Mouse (Mus musculus) liver, embryonic 11.5 days (tissue): ENCODE data around the gene Fyn. TPM values are rescaled to one million over a fixed set of nuclear protein-coding genes. Genes with fewer than 3 reads are reported as not detected.

ENCODE experiments used
- ATAC-seq: fragments of 200-750 bp; cut with Nextera tagmentation; replicated peaks from 2 replicates; pipeline ENCODE4 v1.8.0; 2017; ENCODE audit warnings: moderate number of reproducible peaks, mild to moderate bottlenecking, moderate TSS enrichment, moderate library complexity; ENCODE audit not compliant: low FRiP score
- DNase-seq: peaks from one replicate; pipeline ENCODE4 v3.0.0-alpha.2; 2017; ENCODE audit warnings: low spot score
- H3K27ac ChIP-seq: fragments of 300-500 bp; sonication (generic); 2 replicates; pipeline ENCODE4 v1.5.1; 2014; ENCODE audit warnings: mild to moderate bottlenecking, low read depth, low read length, control low read depth
- H3K27me3 ChIP-seq: fragments of 300-500 bp; sonication (generic); replicated peaks from 2 replicates; pipeline ENCODE4 v1.6.1; 2014; ENCODE audit warnings: low read length, mixed read lengths; ENCODE audit not compliant: control insufficient read depth, insufficient read depth
- H3K36me3 ChIP-seq: fragments of 300-500 bp; sonication (generic); 2 replicates; pipeline ENCODE4 v1.6.1; 2014; ENCODE audit warnings: mild to moderate bottlenecking, low read length, moderate library complexity, mixed read lengths; ENCODE audit not compliant: control insufficient read depth, insufficient read depth
- H3K4me1 ChIP-seq: fragments of 300-500 bp; sonication (generic); replicated peaks from 2 replicates; pipeline ENCODE4 v1.6.1; 2014; ENCODE audit warnings: low read length, mixed read lengths; ENCODE audit not compliant: control insufficient read depth, insufficient read depth
- H3K4me2 ChIP-seq: fragments of 300-500 bp; sonication (generic); 2 replicates; pipeline ENCODE4 v1.6.1; 2014; ENCODE audit warnings: mild to moderate bottlenecking, control low read depth, moderate library complexity
- H3K4me3 ChIP-seq: fragments of 300-500 bp; sonication (generic); 2 replicates; pipeline ENCODE4 v1.5.1; 2014; ENCODE audit warnings: low read depth, low read length, control low read depth
- H3K9ac ChIP-seq: fragments of 300-500 bp; sonication (generic); 2 replicates; pipeline ENCODE4 v1.6.1; 2014; ENCODE audit warnings: low read depth, low read length, control low read depth
- H3K9me3 ChIP-seq: fragments of 300-500 bp; sonication (generic); 2 replicates; pipeline ENCODE4 v1.6.1; 2016; ENCODE audit warnings: low read length, inconsistent platforms, mixed read lengths; ENCODE audit not compliant: control insufficient read depth
- WGBS: fragments of 180-500 bp; shearing (Covaris S2); extraction: QIAGEN DNeasy Blood & Tissue Kit; methylation state at CpG from one replicate; pipeline ENCODE4 v1.1.7; 2014; 5-methylcytosine and 5-hydroxymethylcytosine counted together
- polyA plus RNA-seq: library from polyadenylated mRNA; unstranded; fragments of >200 nt; fragmentation: Nextera tagmentation; extraction: Ambion mirVana; gene quantifications from 2 replicates; pipeline ENCODE4 v1.2.1, GENCODE M21; 2014

Fyn gene
- polyA plus RNA-seq, 1 experiment from 2014 or later, result 19.3 TPM

- H3K4me3 ChIP-seq, result no peak overlapping the region
- WGBS, result 80% methylated on average over 5 of the region's 5 CpGs
Observed at GRCm38 (mm10) chr10:39543258-39543770, 174.7 kb downstream of the Fyn start.

GRCm38 (mm10) chr10:39547369-39548074 lies 178.9 kb downstream of the Fyn start:
- no peaks in the 10 kb centered on the region for H3K27me3 ChIP-seq
- ATAC-seq (no peak), DNase-seq (no peak)
- H3K9me3 ChIP-seq, result no peaks in the 10 kb centered on the region
- H3K4me1 ChIP-seq, result 0 out of 2 replicates have a peak, but pooled peaks cover 3% of the 10 kb centered on the region
- no peak overlapping the region for H3K4me3 ChIP-seq
- 69% methylated on average over 3 of the region's 3 CpGs for WGBS
- H3K36me3 ChIP-seq, result peaks cover 2% of the 10 kb centered on the region; the same call in 1 of the 2 replicates
- H3K27ac ChIP-seq, result no peak overlapping the region
- no peak overlapping the region for H3K9ac ChIP-seq
- H3K4me2 ChIP-seq, result no peak overlapping the region

More at GRCm38 (mm10) chr10:39543258-39543770, 174.7 kb downstream of the Fyn start:
- H3K27ac ChIP-seq, result no peak overlapping the region
- H3K36me3 ChIP-seq, result no peaks in the 10 kb centered on the region
- H3K9ac ChIP-seq, result no peak overlapping the region
- no peak overlapping the region for H3K4me2 ChIP-seq
- H3K9me3 ChIP-seq, result no peaks in the 10 kb centered on the region
- DNase-seq (no peak), ATAC-seq (no peak)
- H3K27me3 ChIP-seq, result no peaks in the 10 kb centered on the region
- H3K4me1 ChIP-seq, result peaks cover 6% of the 10 kb centered on the region; the same call in 1 of the 2 replicates

- Histone ChIP-seq H3K27ac (no peak overlapping the region), H3K9me3 (no peaks in the 10 kb centered on the region), H3K4me1 (peaks cover 17% of the 10 kb centered on the region), H3K36me3 (peaks cover 2% of the 10 kb centered on the region; the same call in 1 of the 2 replicates), H3K4me2 (no peak overlapping the region), H3K9ac (no peak overlapping the region), H3K27me3 (no peaks in the 10 kb centered on the region), H3K4me3 (no peak overlapping the region)
- DNase-seq (no peak), ATAC-seq (no peak)
- WGBS, result 84% methylated on average over 2 of the region's 2 CpGs
Observed at GRCm38 (mm10) chr10:39550791-39551190, 182.1 kb downstream of the Fyn start.

DNA sequence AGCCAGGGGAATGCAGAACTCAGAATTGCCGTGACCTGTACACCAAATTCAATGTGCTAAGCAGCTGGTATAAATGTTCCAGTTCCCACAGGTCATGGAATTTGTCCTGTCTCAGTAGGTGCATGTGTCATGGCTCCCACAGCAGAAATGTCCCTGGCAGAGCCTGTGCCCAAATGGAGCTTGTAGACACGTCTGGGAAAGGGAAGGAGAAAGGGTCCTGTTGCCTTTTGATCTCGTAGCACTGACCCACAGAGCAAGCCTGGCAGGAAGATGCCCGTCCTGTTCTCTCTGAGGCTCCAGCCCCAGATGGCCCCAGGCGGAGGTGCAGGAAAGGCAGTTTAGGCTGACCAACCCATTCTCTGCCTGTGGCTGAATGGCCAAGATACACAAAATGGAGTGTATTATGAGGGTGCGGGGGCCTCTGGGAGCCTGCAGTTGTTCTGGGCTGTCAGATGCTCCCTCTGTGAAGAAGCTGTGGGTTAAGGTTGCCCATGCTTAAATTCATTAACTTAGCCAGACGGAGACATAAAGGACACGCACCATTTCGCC lies 183.1 kb downstream of the Fyn start:
- no peak overlapping the region for H3K9ac ChIP-seq
- H3K27ac ChIP-seq, result peak overlapping the region; percentile 35
- 84% methylated on average over 9 of the region's 9 CpGs for whole genome bisulfite sequencing
- H3K4me2 ChIP-seq, result no peak overlapping the region
- no peak for ATAC-seq
- H3K9me3 ChIP-seq, result no peaks in the 10 kb centered on the region
- no peak for DNase-seq
- peaks cover 2% of the 10 kb centered on the region; the same call in 1 of the 2 replicates for H3K36me3 ChIP-seq
- H3K27me3 ChIP-seq, result no peaks in the 10 kb centered on the region
- peaks cover 19% of the 10 kb centered on the region for H3K4me1 ChIP-seq
- no peak overlapping the region for H3K4me3 ChIP-seq

- Histone ChIP-seq H3K9me3 (no peaks in the 10 kb centered on the region), H3K36me3 (peaks cover 2% of the 10 kb centered on the region; the same call in 1 of the 2 replicates), H3K9ac (no peak overlapping the region), H3K27me3 (no peaks in the 10 kb centered on the region), H3K4me3 (no peak overlapping the region), H3K4me1 (peaks cover 19% of the 10 kb centered on the region), H3K27ac (no peak overlapping the region; the same call in 1 of the 2 replicates), H3K4me2 (no peak overlapping the region)
- ATAC-seq (no peak), DNase-seq (no peak)
- WGBS, result 70% methylated on average over 6 of the region's 6 CpGs
Observed at GRCm38 (mm10) chr10:39552351-39552814, 183.7 kb downstream of the Fyn start.

DNA sequence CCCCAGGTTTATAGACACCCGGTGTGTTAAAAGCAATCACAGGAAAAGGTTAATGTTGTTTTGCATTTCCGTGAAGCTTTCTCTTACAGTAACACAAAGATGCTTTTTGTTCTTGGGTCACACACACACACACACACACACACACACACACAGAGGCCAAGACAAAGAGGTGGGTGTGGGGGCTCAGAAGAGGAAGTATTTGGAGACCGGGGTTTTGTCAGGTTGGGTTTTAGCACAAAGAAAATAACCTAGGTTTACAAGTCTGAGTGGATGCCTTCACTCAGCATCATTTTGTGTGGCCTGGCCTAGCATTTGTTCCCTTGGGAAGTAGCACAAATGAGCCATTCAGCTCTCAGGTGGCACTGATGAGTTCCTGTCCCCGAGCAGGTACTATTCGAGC lies 184.2 kb downstream of the Fyn start:
- Histone ChIP-seq H3K4me3 (no peak overlapping the region), H3K27ac (no peak overlapping the region), H3K36me3 (peaks cover 2% of the 10 kb centered on the region; the same call in 1 of the 2 replicates), H3K9me3 (no peaks in the 10 kb centered on the region), H3K4me1 (peaks cover 25% of the 10 kb centered on the region), H3K27me3 (no peaks in the 10 kb centered on the region), H3K9ac (no peak overlapping the region), H3K4me2 (no peak overlapping the region)
- ATAC-seq (no peak), DNase-seq (no peak)
- 73% methylated on average over 5 of the region's 5 CpGs for WGBS

- 40% methylated on average over 7 of the region's 7 CpGs for WGBS
- peaks cover 39% of the 10 kb centered on the region for H3K4me1 ChIP-seq
- DNase-seq (no peak), ATAC-seq (peak; percentile 19; the same call in 1 of the 2 replicates)
- H3K36me3 ChIP-seq, result peaks cover 2% of the 10 kb centered on the region; the same call in 1 of the 2 replicates
- no peak overlapping the region for H3K4me3 ChIP-seq
- H3K4me2 ChIP-seq, result peak overlapping the region; percentile 9; the same call in 1 of the 2 replicates
- H3K27me3 ChIP-seq, result no peaks in the 10 kb centered on the region
- H3K9me3 ChIP-seq, result no peaks in the 10 kb centered on the region
- H3K9ac ChIP-seq, result no peak overlapping the region
- H3K27ac ChIP-seq, result peak overlapping the region; percentile 49
Observed at GRCm38 (mm10) chr10:39555289-39555715, 186.6 kb downstream of the Fyn start.

DNA sequence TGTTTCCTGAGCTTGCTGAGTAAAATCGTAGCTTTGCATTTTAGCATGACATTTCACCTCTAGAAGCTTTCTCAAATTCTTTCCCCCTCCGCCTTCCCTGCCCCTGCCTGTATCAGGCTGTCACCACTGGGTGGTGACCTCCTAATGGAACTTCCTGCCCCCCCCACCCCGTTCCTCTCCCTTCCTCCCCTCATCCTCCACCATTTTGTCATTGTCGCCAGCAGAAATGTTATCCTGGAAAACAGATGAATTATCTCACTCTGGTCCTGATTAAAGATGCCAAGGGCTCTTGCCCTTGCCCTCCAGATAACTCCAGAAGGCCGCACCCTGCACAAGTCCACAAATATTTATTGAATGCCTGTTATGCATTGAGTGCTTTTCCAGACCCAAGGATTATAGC lies 187.1 kb downstream of the Fyn start:
- Histone ChIP-seq H3K36me3 (peaks cover 2% of the 10 kb centered on the region; the same call in 1 of the 2 replicates), H3K4me1 (peaks cover 39% of the 10 kb centered on the region), H3K9ac (no peak overlapping the region), H3K4me2 (no peak overlapping the region), H3K27me3 (no peaks in the 10 kb centered on the region), H3K4me3 (no peak overlapping the region), H3K9me3 (no peaks in the 10 kb centered on the region), H3K27ac (peak overlapping the region; percentile 49)
- WGBS, result 46% methylated on average over 5 of the region's 5 CpGs
- DNase-seq, result no peak
- peak; percentile 30; the same call in 1 of the 2 replicates for ATAC-seq
